Mouse (Mus musculus) inflammation-experienced regulatory T-cells, adult 16 weeks (primary cell): ENCODE measurements around the gene Olfr231. TPM values are rescaled to one million over a fixed set of nuclear protein-coding genes. Genes with fewer than 3 reads are reported as not detected.

Source experiments
- polyA plus RNA-seq: library from polyadenylated mRNA; unstranded; fragments of 100-300 nt; shearing (Covaris generic); gene quantifications from one replicate; pipeline ENCODE4 v1.2.1, GENCODE M21; 2017

The Olfr231 gene
- polyA plus RNA-seq = not detected

DNA sequence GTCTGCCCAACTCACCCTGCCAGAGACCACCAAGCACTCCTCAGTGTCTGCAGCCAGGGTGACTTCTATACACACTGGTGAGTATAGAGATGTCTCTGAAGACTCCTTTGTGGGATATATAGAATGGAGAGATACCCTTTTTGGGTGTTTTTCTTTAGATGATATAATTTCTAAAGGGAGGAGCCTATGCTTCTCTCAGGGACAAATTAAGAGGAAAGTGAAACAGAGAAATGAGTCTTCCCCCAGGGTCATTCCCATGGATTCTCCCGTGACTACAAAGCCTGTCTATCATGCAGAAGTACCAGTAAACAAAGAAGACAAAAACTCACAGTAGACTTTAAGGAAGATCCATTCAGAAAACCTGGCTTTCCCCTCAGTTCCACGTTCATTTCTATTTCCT lies at the start of gene Olfr231:
TSS of gene Olfr231 (minus strand) at position 101 of the 400 bp plus-strand sequence.

DNA sequence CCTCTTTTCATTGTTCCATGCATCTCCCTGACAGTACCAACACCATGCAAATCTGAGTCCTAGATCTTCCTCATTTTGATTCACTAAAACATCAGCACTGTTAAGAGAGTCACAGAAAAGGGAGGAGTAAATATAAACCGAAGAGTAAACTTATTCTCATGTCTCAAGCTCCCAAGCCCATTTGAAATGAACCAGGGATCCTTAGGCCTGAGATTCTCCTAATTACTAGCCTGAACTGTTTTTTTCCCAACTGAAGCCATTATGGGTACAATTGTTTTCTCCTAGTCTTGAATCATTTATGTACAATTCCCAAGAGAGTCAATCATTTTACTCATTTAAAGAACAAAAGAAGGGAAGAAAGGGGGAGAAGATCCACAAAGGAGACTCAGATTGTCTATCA lies 34.4 kb upstream of the Olfr231 start, which contains the start of gene Olfr420:
TSS of gene Olfr420 (plus strand) at position 301 of the 400 bp plus-strand sequence.

DNA sequence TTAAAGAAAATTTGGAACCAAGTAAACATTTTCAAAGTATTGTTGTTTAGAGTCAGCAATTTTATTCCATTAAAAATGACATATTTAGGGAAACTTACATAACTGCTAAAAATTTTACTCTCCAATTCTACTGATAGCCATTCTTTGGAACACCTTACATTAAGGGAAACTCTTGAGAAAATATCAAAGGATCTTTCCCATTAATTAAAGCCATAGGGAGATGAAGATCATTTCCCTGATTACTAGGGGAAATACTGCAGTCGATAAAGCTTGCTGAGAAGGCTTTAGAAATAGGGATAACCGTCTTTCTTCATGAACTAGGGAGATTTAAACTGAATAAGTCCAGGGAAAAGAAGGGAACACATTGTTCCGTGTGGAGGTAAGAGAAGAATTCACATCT lies 10.3 kb upstream of the Olfr231 start, which contains the start of gene Olfr424:
TSS of gene Olfr424 (plus strand) at position 301 of the 400 bp plus-strand sequence.

DNA sequence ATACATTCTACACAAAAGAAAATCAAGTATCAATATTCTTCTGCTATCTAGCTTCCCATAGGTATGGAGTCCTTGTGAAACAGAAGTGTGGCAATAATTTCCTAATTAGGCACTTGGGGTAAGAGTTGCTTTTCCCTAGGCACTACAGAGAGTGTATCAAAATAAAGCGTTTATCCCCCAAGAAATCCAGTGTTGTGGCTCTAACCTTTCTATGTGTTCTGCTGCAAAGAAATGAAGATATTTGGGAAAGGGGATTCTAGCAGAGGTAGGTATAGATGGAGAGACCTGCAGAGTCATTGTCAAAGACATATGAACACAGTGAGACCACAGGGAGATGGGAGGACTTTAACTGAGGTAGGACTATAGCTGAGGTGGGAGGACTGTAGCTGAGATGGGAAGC lies 24.4 kb downstream of the Olfr231 start, which contains the start of gene Olfr427:
TSS of gene Olfr427 (plus strand) at position 301 of the 400 bp plus-strand sequence.

DNA sequence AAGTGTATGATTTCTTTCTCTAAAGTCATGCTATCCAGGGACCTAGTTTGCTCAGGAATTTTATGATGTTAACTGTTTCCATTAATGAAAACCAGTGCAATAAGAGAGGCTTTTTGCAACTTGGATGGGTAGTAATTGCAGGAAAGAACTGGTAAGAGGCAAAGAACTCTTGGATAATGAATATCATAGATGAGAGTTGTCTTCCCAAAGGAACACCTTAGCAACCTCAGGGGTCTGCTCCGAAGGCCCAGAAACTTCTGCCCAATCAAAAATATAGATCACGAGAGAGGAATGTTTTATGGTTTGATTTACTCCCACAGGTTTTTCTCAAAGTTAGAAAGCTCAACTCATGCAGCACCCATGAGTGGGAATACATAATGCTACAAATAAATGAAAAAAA lies 36.9 kb downstream of the Olfr231 start, which contains the start of gene Olfr429:
TSS of gene Olfr429 (plus strand) at position 301 of the 400 bp plus-strand sequence.

DNA sequence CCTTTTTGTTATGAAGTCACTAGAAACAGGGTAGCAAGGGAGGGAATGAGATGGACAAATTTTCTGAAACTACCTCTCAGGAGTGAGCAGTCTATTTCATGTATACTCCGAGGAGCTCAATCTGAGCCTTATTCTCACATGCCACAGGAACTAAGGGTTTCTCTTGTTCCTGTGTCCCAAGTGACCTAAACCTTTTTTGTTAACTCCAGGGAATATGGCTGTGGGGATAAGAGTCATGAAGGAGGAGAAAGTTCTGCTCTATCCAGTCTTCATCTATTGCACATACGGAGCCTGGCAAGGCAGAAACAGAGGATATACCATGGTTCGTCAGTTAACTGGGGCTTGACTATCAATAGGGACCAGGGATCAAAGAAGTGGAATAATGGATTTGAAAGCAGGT lies 54.7 kb downstream of the Olfr231 start, which contains the start of gene Olfr430:
TSS of gene Olfr430 (plus strand) at position 301 of the 400 bp plus-strand sequence.

Other genes starting within 250 kb of the Olfr231 start
- gene Ifi211, start 208.1 kb downstream of the Olfr231 start, polyA plus RNA-seq = 2.0 TPM
- gene Mndal, start 178.7 kb downstream of the Olfr231 start, polyA plus RNA-seq = 530 TPM
- 391 TPM for gene Ifi203, start 178.5 kb downstream of the Olfr231 start, polyA plus RNA-seq
- gene Ifi202b, start 138.4 kb downstream of the Olfr231 start, polyA plus RNA-seq = not detected
- gene Ifi205, start 89.4 kb downstream of the Olfr231 start, polyA plus RNA-seq = not detected
- not detected for gene Olfr433, start 80.5 kb downstream of the Olfr231 start, polyA plus RNA-seq
- gene Olfr432, start 72.0 kb downstream of the Olfr231 start, polyA plus RNA-seq = not detected
- not detected for gene Olfr430, start 54.6 kb downstream of the Olfr231 start, polyA plus RNA-seq
- gene Olfr429, start 36.8 kb downstream of the Olfr231 start, polyA plus RNA-seq = not detected
- gene Olfr427, start 24.3 kb downstream of the Olfr231 start, polyA plus RNA-seq = not detected
- not detected for gene Olfr424, start 10.4 kb upstream of the Olfr231 start, polyA plus RNA-seq
- gene Olfr420, start 34.5 kb upstream of the Olfr231 start, polyA plus RNA-seq = not detected
- gene Spta1, start 51.6 kb upstream of the Olfr231 start, polyA plus RNA-seq = 0.11 TPM
- gene Olfr419, start 130.9 kb upstream of the Olfr231 start, polyA plus RNA-seq = not detected
- not detected for gene Mptx1, start 209.4 kb upstream of the Olfr231 start, polyA plus RNA-seq
- not detected for gene Olfr417, start 244.0 kb upstream of the Olfr231 start, polyA plus RNA-seq